Mouse (Mus musculus): ENCODE data around the gene Gm45337.

Gene Gm45337

GRCm38 (mm10) chr7:142104747-142105146, 39.7 kb downstream of the Gm45337 start:
- intact Hi-C loops (cut with DNase I) = no loop called here

GRCm38 (mm10) chr7:142097776-142098175, 46.6 kb downstream of the Gm45337 start:
- intact Hi-C loops (cut with DNase I) = loop anchor here (1.0 to 2.0 kb wide), 2 partner anchors 26 to 81 kb away; no protein-coding TSS in a partner anchor

DNA sequence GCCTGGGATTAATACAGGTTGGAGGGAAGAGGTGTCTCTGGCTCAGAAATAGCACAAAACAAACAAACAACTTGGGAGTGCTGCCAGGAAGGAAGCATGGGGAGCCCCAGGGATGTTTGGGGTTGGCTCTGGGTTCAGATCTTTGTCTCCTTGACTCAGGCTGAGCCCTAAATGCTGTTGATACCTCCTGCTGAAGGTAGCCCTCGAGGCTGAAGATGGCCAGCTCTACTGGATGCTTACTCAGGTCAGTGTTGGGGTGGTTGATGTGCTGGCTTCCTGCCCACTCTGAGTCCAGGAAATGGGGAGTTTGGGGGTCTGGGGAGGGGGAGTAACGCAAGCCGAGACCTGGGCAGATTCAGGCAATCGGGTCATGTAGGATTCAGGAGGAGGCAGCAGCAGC, 47.7 kb downstream of the Gm45337 start:
- intact Hi-C loops (cut with DNase I) = loop anchor here (1.0 to 2.0 kb wide), 2 partner anchors 25 to 80 kb away; no protein-coding TSS in a partner anchor

DNA sequence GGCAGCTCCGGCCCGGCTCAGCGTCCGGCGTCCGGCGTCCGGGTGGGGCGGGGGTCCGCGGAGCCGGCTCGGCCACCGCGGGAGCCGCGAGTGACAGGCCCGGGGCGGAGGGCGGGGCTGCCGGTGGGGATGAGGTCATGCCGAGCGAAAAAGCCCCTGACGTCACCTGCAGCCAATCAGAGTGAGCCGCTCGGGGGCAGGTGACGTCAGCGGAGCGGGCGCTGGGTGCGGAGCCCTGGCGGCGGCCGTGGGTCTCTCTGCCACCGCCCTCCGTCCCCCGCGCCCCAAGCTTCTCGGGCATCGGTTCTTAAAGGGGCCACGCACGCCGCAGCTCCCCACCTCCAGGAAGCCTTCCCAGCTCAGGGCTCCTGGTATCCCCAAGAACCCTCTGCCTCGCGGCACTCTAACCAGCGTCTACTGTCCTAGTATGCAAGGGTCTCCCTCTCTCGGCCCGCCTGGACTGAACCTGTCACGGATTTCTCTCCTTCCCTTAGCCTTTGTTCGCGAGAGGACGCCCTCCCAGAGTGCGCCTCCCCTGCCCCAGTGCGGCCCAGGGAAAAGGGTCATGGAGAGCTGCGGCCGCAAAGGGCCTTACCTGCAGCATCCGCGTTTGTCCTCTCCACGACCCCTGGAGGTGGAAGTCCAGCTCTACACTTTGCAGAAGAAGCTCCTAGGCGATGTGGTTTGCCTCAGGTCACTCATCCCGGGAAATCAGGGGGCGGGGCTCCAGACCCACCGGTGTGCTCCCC, 49.0 kb downstream of the Gm45337 start, which contains the start of gene Dusp8:
TSS of gene Dusp8 (minus strand) at position 661 of the 749 bp plus-strand sequence.
- intact Hi-C loops (cut with DNase I) = no loop called here

DNA sequence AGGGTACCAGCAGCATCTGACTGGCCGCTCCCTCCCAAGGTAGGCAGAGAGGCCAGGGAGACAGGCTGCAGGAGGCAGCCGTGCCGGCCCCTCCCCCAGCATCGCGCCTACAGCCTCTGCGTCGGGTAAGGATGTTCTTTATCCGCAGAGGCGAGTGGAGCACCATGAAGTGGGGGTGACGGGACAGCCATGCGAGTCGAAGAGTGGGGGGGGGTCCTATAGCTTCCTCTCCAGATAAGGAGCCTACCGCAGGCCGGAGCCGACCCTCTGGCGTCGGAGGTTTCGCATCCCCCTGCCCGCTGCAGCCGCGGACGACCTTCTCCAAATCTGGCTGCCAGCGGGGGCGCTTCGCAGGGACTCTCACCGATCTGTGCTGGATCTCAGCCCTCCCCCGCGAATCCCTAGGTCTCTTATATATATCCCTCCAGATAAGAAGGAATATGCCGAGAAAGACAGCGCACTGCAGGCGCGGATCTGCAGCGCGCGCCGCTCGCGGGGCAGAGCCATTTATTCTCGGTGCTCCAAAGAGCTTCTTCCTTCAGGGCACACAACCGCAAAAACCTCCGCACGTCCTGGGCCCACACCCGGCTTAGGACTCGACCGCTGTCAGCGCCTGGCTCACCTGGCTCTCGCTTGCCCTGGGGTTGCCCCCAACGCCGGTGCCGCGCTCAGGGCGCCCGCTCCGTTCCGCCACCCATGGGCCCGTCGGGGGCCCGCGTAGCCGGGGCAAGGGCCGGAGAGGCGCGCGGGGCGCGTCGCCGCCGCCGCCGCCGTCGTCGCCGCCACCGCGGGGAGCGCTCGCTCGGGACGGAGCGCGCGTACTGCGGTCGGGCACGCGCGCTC, 49.9 kb downstream of the Gm45337 start:
- intact Hi-C loops (cut with DNase I) = no loop called here

GRCm38 (mm10) chr7:142093696-142094240, 50.6 kb downstream of the Gm45337 start:
- intact Hi-C loops (cut with DNase I) = no loop called here

All from adrenal gland (tissue).